In genomic region chr10:119319953-119320352, GRCm38 (mm10) we compare ENCODE assay signal across 22 mouse cellular contexts.
"Had no signal": no experiment of that assay in that cellular context is flagged by ENCODE, and none has a peak within 500 bp of the region (broad histone marks: within the 10 kb centered on the region; RNA-seq: fewer than 3 reads in every experiment).

No protein-coding gene starts in this region.

- H3K27ac ChIP-seq: heart, embryonic 10.5 days; hindbrain, embryonic 13.5 days; hindbrain, embryonic 15.5 days; hindbrain, postnatal 0 days; kidney, embryonic 15.5 days; kidney, postnatal 0 days; limb, embryonic 13.5 days; limb, embryonic 15.5 days; liver, embryonic 12.5 days had no signal

- H3K9ac ChIP-seq: heart, embryonic 12.5 days; hindbrain, embryonic 13.5 days; hindbrain, embryonic 15.5 days; kidney, embryonic 15.5 days; limb, embryonic 13.5 days; limb, embryonic 15.5 days; liver, embryonic 12.5 days had no signal

- H3K36me3 ChIP-seq: heart, embryonic 10.5 days; heart, embryonic 12.5 days; hindbrain, embryonic 13.5 days; hindbrain, embryonic 15.5 days; kidney, embryonic 15.5 days; limb, embryonic 13.5 days; limb, embryonic 15.5 days; liver, embryonic 12.5 days had no signal

- H3K4me1 ChIP-seq: heart, embryonic 10.5 days; heart, embryonic 12.5 days; hindbrain, embryonic 13.5 days; hindbrain, embryonic 15.5 days; kidney, embryonic 15.5 days; limb, embryonic 13.5 days; limb, embryonic 15.5 days; liver, embryonic 12.5 days had no signal

- DNase-seq: gastrocnemius, postnatal 14 days; gastrocnemius, postnatal 36 days; heart, adult 18-20 months; heart, postnatal 10 days; kidney, adult 11 months; kidney, adult 2 months; kidney, adult 9 months; kidney, postnatal 14 days; kidney, postnatal 36 days; layer of hippocampus, adult 9-11 months; layer of hippocampus, postnatal 36 days; left cerebral cortex, postnatal 4 days had no signal

- H3K4me3 ChIP-seq: heart, embryonic 10.5 days; heart, embryonic 12.5 days; hindbrain, embryonic 13.5 days; hindbrain, embryonic 15.5 days; kidney, embryonic 15.5 days; limb, embryonic 13.5 days; limb, embryonic 15.5 days; liver, embryonic 12.5 days had no signal

- H3K9me3 ChIP-seq: heart, embryonic 10.5 days; heart, embryonic 12.5 days; hindbrain, embryonic 13.5 days; hindbrain, embryonic 15.5 days; kidney, embryonic 15.5 days; limb, embryonic 13.5 days; limb, embryonic 15.5 days; liver, embryonic 12.5 days had no signal

- H3K4me2 ChIP-seq: heart, embryonic 12.5 days; hindbrain, embryonic 13.5 days; hindbrain, embryonic 15.5 days; kidney, embryonic 15.5 days; limb, embryonic 13.5 days; limb, embryonic 15.5 days; liver, embryonic 12.5 days had no signal

- H3K27me3 ChIP-seq: heart, embryonic 12.5 days; hindbrain, embryonic 13.5 days; hindbrain, embryonic 15.5 days; kidney, embryonic 15.5 days; limb, embryonic 13.5 days; limb, embryonic 15.5 days; liver, embryonic 12.5 days had no signal
